Mouse (Mus musculus): ENCODE data around the gene Dusp7.

The Dusp7 gene

DNA sequence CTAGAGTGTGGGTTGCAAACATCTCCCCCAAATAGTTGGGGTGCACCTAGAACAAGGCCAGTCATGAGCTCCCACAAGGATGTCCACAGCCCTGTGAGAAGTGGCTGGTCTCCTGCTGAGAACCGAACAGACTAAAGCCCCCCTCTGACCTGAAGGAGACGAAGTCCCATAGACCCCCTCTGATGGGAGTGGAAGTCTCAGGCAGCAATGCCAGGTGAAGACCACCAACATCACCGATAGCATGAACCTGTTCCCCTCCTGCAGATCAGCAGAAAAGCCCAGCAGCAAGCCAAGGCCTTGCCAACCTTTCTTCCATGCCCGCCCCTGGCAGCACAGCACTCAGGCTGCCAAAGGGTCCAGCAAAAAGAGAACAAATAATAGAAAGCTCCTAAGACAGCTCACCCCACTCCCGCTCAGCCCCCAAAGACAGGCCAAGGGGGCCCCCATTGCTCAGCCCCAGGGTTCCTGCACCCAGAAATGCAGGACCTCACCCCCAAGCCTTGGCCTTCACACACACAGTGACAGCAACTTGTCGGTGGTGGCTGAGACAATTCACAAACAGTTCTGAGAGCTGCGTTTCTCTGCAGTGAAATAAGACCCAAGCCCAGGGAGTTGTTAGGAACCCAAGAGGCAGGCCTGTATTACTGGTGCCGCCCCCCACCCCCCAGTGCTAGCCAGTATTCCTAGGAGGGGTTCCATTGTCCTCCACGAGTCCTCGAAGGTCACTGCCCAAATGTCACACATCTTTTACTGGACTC lies 13.0 kb upstream of the Dusp7 start:
- no peak for DNase-seq

DNA sequence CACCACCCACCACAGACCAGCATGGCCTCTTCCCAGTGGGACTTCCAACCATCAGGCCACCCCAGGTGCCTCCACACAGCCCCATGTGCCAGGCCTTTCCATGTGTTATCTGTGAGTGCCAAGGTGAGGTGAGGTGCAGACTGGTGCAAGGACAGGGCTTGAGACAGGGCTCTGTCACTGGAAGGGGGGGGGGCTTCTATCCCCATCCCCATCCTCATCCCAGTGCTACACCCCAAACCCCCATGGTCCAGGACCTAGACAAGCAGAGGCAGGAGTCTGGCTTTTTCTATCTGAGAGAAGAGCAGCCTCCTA lies 12.5 kb upstream of the Dusp7 start:
- DNase-seq = no peak

DNA sequence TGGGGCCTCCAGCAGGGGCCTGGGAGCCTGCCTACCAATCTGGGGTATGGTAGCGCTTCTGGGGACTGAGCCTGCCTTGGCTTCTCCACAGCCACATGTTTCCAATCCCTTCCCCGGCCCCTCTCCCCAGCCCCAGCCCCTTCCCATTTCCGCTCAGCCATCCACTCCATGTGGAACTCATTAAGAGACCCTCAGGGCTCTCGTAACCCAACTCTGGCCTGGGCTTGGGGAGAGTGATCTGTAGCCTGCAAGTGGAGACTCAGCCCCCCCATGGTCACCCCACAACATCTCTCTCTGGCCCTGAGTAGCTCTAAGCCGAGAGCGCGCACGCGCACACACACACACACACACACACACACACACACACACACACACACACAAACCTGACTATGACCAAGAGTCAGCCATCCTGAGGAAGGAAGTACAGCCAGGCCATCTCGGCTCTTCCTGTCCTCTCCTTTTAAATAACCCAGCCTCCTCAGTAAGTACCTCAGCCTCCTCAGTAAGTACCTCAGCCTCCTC lies 12.0 kb upstream of the Dusp7 start:
- no peak for DNase-seq

DNA sequence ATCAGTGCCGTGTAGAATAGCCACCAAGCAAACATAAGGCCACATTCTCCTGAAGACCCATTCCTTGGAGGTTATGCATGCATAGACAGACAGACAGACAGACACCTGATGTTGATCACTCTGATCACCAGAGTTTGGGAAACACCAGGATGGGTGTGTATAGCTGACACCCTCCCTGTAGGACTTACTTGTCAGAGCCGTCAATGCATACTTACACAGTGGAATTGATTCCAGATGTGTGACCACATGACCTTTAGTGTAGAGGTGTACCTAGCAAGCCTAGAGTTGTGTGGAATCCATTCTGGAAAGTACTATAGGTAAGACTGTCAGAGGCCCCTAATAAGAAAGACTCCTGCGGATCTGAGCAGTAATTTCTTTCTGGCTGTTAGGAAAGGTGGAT lies 11.3 kb upstream of the Dusp7 start:
- no peak for DNase-seq

DNA sequence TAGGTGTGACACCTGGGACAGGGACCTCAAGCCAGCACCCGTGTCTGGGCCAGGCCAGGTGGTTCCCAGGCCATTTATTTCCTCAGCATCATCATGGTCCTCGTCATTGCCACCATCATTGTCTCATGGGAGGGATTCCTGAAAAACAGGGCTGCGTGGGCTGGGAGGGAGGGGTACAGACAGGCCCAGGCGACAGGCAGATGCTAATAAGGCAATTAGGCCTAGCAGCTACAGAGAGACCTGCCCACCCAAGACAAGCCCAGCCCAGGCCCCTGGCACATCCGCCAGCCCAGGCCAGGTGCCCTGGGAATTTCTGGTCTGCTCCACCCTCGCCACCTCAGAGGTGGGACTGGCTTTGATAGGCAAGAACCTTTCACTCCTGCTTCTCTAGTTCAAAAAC lies 9.1 kb upstream of the Dusp7 start:
- no peak for DNase-seq

DNA sequence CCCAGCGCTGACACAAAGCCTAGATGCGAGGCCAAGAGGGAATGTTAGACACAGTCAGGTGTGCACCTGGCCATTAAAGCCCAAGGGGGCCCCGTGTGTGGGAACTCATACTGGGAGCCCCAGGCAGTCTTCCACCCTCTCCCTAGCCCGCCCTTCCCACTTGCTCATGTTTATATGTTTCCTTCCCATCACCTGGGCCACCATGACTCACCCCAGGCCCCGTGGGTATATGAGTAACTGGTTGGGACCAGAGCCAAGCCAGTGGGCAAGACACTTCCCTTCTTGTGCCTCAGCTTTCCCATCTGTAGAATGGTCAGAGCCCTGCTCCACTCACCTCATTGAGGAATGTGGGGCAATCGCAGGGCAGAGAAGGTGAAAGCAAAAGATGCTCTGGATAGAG lies 7.3 kb upstream of the Dusp7 start:
- no peak for DNase-seq

DNA sequence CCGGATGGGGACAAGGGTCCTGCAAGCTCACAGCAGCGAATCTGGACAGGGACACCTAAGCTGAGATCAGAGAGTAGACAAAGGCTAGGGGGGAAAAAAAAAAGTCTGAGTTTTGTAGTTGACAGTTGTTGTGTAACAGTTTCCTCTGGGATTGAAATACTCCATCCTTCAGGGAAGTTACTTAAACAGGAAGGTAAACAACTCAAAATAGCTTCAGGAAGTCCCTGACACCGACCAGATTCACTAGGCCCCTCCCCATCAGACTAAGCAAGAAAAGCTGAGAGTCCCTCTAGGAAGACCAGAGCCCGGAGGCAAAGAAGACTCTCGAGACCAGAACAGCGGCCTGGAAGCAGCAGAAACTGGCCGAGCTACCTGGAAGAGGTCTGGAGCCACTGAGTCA lies 3.1 kb upstream of the Dusp7 start:
- DNase-seq = no peak

DNA sequence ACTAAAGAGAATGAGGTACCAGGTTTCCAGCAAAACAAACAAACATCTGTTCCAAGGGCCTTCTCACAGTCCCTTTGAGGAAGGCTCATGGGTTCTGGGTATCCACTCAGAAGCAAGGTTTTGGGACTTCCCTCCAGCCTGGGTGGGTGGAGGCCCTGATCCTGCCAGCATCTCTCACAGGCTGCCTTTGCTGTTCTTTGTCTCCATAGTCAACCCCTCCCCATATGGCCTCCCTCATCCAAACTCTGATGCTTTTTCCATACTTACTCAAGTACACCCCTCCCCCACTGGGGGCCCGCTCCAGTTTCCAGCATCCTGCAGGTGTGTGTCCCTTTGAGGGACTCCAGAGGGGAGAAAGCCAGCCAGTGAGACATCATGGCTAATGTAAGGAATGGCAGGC lies 2.2 kb upstream of the Dusp7 start:
- no peak for DNase-seq

DNA sequence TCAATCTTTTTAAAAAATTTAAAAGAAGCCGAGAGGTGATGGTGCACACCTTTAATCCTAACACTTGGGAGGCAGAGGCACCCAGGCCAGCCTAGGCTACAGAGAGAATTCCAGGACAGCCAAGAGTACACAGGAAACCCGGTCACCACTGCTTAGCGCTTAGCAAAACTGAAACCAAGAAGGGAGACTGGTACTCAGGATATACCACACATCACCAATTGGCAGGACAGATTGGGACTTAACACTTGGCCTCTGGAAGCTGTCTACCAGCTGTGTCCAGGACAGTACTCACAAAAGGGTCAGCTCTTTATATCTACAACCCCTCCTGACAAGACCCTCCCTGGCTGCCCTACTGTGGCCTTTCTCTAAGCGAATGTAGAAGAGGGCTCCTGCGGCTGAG lies 1.4 kb upstream of the Dusp7 start:
- DNase-seq = no peak

DNA sequence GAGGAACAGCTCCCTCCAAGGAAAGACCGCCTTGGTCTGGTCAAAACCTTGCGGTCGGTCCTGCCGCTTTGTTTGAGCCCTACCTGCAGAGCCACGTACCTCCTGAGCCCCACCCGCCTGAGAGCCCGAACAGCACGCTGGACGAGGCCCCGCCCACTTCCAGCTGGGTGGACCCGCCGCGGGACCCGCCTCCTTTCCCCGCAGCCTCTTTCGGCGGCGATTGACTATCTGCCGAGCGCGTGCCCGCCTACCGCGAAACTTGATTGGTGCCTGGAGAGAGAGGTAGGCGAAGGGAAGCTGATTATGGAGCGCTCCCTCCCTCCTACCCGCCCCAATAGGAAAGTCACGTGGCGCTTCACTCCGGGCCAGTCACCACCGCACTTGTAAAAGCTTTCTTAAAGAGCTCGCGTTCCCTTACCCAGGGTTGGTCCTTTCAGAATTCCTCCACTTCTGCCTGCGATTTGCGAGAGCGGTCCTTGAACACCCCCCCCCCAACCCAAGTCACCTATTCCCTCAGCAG lies 780 bp upstream of the Dusp7 start:
- DNase-seq = peak; percentile 97 to 98

DNA sequence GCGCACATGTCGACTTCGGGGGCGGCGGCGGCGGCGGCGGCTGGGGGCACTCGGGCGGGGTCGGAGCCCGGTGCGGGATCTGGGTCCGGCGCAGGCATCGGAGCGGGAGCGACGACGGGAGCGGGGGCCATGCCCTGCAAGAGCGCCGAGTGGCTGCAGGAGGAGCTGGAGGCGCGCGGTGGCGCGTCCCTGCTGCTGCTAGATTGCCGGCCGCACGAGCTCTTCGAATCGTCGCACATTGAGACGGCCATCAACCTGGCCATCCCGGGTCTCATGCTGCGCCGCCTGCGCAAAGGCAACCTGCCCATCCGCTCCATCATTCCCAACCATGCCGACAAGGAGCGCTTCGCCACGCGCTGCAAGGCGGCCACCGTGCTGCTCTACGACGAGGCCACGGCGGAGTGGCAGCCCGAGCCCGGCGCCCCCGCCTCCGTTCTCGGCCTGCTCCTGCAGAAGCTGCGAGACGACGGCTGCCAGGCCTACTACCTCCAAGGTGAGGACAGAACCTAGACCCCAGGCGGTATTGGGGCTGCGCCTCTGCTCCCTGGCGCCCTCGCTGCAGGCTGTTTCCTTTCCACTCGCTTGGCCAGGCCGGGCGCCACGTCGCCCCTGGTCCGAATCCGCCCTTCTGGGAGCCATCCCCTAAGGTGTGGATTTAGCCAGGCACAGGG lies 534 bp downstream of the Dusp7 start:
- DNase-seq = peak; percentile 90 to 92

DNA sequence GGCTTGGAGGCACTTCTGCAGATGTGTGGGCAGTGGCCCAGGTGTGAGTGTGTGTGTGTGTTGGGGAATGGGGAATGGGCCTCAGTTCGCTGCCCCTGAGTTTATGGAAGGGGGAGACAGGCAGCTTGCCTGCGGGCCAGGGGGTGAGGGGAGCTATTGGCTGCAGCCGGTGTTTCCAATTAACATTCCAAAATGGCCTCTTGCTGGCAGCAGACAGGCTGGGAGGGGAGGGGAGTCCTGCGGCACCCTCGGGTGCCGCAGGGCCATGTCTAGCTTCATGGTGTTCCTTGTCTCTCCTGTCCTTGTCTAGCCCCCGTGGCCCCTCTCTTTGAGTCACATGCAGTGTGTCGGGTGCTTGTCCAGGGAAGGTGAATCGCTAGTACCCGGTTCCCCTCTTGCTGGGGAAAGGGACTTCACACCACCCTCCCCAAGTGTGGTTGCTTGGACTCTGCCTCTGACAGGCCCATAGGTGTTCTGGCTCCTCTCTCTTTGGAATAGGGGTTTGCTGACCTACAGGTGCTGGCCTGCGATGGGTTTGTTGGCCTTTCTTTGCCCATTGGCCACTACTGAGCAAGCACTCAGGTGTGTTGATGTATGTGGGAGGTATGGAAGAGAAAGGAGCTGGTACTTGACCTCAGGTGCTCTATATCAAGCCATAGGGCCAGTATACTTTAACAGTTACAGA lies 1.5 kb downstream of the Dusp7 start:
- DNase-seq = peak; percentile 66 to 67

DNA sequence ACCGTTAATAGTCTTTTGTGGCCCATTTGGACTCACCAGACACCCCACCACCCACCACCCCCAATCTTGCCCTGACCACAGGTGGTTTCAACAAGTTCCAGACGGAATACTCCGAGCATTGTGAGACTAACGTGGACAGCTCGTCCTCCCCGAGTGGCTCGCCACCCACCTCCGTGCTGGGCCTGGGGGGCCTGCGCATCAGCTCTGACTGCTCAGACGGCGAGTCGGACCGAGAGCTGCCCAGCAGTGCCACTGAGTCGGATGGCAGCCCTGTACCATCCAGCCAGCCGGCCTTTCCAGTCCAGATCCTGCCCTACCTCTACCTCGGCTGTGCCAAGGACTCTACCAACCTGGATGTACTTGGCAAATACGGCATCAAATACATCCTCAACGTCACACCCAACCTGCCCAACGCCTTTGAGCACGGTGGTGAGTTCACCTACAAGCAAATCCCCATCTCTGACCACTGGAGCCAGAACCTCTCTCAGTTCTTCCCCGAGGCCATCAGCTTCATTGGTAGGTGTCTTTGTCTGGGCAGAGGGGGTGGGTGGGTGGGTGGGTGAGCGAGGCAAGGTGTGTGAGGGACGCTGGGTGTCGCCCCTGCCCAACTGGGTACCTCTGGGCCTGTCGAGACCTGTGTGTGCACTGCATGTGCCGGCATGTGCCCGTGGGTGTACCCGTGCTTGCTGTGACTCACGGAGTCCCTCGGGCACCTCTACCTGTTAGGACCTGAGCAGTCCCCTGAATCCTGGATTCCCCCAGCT lies 2.4 kb downstream of the Dusp7 start:
- DNase-seq = no peak

DNA sequence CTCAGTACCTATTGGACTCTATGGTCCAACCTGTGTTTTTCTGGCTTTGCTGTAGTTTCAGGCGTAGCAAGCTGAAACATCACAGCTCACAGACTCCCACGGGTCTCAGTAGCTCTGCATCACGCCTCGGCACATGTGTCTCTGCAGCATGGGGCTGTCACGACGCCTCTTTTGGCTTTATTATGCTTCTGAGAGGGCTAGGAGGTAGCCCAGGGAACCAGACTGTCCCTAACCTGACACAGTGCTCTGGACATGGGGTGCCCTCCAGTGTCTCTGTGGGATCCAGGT lies 2.9 kb downstream of the Dusp7 start:
- no peak for DNase-seq

DNA sequence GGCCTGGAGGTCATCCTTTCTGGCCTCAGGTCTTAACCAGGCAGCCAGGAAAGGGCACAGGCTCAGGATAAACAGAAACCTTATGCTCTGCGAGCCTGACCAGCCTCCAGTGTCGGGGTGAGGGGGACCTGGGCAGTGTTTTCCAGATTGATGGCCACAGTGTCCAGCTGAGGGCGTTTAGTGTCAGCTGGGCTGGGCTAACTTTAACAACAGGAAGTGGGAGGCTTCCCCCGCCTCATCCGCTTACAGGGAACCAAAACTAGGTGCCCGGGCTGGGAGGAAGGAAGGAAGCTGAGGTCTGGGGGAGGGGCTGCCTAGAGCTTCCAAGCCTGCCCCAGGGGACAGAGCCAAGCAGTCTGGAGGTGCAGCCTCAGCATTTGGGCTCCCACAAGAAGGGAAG lies 3.3 kb downstream of the Dusp7 start:
- DNase-seq = peak in 1 of 2 experiments; percentile 57

DNA sequence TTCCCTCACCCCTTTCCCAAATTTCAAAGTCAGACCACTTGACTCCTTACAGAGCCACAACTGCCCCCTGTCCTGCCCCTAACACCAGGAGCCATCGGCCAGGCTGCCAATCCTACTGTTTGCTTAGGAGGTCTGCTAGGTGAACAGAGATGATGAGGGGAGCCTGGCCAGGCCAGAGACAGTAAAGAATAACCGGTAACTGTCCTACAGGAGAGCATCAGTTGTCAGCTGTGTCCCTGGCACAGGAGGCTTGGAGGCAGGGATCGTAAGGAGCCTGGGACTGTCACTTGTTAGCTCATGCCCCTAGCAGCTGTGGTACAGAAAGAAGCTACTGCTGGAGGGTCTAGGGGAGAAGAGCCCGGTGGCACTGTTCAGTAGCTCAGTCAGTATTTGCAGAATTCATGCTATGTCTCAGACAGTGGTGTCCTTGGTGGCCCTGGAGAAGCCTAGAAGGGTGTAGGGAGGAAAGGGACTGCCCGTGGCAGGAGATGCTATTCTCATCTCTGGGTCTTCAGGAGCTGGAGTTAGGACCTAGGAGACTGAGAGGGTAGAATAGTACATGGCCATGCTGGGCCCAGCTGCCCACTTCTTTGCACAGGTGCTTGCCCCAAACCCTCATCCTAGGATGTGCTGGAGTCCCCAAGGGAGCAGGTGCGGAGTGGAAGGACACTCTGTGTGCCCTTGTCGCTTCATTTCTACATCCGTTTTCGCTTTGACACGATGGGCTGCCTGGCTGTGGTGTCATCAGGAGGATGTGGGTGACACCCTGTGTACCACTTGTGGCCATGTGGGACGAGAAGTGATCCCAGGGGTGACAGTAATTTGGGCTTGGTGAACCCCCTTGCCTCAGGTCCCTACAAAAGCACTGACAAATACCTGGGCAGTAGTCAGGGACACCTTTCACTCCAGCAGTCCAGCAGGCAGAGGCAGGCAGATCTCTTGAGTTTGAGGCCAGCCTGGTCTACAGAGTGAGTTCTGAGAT lies 4.3 kb downstream of the Dusp7 start:
- DNase-seq = no peak

DNA sequence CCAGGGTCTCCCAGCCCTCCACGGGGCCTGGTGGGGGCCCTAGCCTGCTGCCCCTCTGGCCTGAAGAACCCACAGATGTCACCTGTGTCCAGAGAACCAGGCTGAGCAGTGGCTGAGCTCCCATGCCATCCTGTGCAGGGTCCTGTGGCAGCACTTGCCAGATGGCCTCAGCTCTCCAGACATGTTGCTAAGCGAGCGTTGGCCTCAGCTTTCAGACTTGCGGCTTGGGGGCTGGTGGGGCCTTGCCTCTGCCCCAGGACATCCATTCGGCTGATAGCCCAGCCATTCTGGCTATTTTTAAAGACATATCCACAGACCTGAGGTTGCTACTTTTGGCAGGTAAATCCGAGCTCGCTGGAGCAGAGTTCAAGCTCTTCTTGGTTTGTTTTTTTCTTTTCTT lies 5.5 kb downstream of the Dusp7 start:
- peak in 1 of 2 experiments; percentile 50 for DNase-seq

DNA sequence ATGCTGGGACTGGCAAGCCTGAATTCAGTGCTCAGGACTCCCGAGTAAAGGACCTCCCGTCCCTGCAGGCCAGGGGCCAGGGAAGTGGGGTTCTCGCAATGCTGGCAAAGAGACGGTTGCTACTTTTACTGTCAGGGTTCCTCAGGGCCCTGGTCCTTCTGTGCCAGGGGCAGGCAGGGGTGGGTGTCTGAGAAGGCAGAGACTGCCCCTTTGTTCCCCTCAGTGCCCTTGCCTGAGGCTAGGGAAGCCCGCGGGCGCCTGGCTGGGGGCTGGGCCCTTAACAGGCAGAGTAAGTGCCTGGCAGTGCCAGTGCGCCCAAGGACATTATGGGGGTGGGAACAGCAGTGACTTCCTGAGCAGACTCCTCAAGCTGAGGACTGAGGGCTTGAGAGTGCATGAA lies 8.8 kb downstream of the Dusp7 start:
- DNase-seq = peak in 1 of 2 experiments; percentile 63

DNA sequence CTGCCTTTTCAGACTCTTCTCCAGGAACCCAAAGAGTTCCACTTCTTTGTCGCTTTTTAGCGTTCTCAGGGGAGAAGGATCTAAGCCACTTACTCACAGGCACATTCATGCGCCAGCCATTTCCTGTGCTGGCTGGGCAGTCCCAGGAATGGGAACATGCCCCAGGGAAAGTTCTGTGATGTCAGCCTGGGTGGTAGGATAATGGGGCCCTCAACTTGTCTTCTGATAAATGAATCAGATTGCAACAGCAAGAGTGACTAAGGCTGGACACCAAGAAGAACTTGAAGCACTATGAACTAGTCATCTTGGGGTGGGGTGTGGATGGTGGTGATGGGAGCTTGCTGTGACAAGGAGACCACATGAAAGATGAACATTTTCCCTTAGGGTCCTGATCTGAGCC lies 9.6 kb downstream of the Dusp7 start:
- DNase-seq = no peak

DNA sequence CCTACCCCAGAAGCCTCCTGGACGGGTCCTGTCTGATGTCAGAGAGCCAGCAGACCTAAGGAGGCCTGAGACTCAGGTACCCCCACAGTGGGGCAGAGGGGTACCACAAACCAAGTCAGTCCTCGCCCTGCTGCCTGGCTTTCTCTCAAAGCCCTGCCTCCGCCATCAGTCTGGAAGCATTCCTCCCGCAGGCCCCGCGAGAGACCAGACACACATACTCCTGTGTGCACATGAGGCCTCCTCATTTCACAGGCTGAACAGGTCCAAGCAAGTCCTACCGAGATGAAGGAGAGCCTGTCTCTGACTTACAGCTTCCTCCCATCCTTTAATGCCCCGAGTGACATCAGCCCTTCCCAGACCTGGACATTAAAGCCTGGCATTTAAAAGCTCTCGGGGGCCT lies 10.3 kb downstream of the Dusp7 start:
- no peak for DNase-seq

DNA sequence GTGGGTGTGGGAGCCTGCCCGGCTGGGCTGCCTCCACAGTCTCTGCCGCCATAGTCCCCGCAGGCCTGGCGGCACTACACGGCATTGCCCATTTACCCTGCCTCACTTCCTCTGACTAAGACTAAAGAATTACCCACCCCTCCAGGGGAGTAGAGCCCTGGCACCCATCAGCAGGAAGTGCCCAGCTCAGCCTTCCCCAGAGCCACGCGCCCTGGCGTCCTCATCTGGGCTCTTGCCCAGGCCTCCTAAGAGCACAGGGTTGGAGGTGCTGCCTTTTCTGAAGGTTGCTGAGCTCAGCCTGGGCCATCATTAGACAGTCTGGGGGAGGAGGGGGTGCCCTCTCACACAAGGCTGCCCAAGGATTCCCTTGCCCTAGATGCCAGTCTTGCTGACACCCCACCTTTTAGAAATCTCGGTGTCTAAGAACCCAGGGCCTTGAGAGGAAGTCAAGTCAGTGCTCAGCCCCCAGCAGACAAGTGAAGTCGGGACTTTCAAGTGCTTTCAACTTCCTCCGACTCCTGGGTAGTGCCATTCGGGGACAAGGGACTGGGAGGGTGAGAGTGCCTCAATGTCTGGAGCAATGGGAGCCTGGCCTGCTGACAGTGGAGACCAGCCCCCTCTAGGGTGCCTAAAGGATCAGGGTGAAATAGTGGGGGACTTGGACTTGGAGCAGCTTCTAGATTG lies 17.9 kb downstream of the Dusp7 start:
- DNase-seq = peak in 1 of 2 experiments; percentile 43

Measured in cerebellum, postnatal 10 days (tissue).